In the genomic region with DNA sequence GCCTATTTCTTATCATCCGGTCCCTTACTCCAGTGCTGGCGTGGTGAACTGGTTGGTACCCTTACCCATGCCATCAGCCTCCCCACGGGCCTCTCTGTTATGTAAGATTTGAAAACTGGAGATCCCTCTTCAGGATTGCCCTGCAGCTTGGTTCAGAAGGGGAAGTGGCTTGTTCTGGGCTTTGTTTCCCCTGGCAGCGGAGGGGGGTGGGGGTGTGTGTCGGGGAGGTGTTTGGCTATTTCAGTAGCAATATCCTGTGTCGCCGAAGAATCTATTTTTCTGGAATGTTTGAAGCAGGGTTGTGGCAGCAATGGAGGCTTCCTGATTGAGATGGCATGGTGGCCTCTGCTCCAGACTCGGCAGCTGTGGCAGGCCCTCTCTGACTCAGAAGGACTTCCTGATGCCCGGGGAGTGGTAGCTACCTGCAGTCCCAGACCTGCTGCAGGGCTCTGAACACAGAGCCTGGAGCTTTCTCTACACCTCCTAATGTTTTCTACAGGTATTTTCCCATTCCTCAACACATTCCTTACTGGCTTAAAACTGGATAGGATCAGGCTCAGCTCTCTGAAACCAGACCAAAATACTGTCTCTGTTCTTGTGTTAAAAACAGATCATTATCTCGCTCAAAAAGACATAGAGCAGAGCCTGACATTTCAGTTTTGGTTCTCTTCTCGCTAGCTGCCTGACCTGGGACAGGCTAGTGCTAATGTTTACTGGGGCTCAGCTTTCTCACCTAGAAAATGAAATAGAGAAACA, we compare ENCODE assay signal across 8 mouse cellular contexts.
DNase-seq lines count a peak whose midpoint lies in the region; ATAC-seq lines count a peak whose summit lies in the region.

No protein-coding gene starts in this region.

- H3K4me3 ChIP-seq in forebrain, embryonic 15.5 days = no peak overlapping the region
- no peak overlapping the region for H3K4me3 ChIP-seq in forebrain, embryonic 11.5 days (ENCODE audit: low read depth, low read length)
- H3K4me3 ChIP-seq in embryonic facial prominence, embryonic 12.5 days = no peak overlapping the region

- ATAC-seq in forebrain, embryonic 15.5 days (replicated peaks) = no peak
- no peak for ATAC-seq in forebrain, embryonic 11.5 days (replicated peaks; ENCODE audit: low FRiP score)
- ATAC-seq in embryonic facial prominence, embryonic 12.5 days (ENCODE audit: insufficient number of reproducible peaks, insufficient read depth, low FRiP score, low TSS enrichment) = no peak

- peaks cover 48% of the 10 kb centered on the region for H3K4me1 ChIP-seq in forebrain, embryonic 15.5 days
- H3K4me1 ChIP-seq in forebrain, embryonic 11.5 days (replicated peaks; ENCODE audit: control insufficient read depth, insufficient read depth, low read length) = peaks cover 16% of the 10 kb centered on the region; the same call in 1 of the 2 replicates
- peaks cover 23% of the 10 kb centered on the region for H3K4me1 ChIP-seq in embryonic facial prominence, embryonic 12.5 days

- H3K27ac ChIP-seq in forebrain, embryonic 15.5 days (replicated peaks) = peak overlapping the region; percentile 34
- H3K27ac ChIP-seq in forebrain, embryonic 11.5 days (ENCODE audit: low read depth, low read length) = no peak overlapping the region; the same call in 1 of the 2 replicates
- H3K27ac ChIP-seq in embryonic facial prominence, embryonic 12.5 days = peak overlapping the region; percentile 47; the same call in 1 of the 2 replicates

- no peak for DNase-seq in forebrain, embryonic 11.5 days (ENCODE audit: low spot score)
- DNase-seq in induced T-regulatory cell, adult 2 months (ENCODE audit: low read depth) = peak; percentile 84
- DNase-seq in lung, postnatal 14 days = peak; percentile 61
- peak; percentile 35 to 42 for DNase-seq in spleen, postnatal 14 days (ENCODE audit: low spot score in 2 of 2)
- no peak for DNase-seq in testis, postnatal 14 days (ENCODE audit: low spot score)
- no peak for DNase-seq in right cerebral cortex, postnatal 25 days

- H3K27me3 ChIP-seq in forebrain, embryonic 15.5 days = no peaks in the 10 kb centered on the region
- no peaks in the 10 kb centered on the region for H3K27me3 ChIP-seq in forebrain, embryonic 11.5 days (ENCODE audit: control insufficient read depth, insufficient read depth, low read length)
- no peaks in the 10 kb centered on the region for H3K27me3 ChIP-seq in embryonic facial prominence, embryonic 12.5 days

- WGBS in forebrain, embryonic 15.5 days = 72% methylated on average over 11 of the region's 11 CpGs
- WGBS in forebrain, embryonic 11.5 days = 82% methylated on average over 11 of the region's 11 CpGs
- WGBS in embryonic facial prominence, embryonic 12.5 days = 63% methylated on average over 11 of the region's 11 CpGs

- no peaks in the 10 kb centered on the region for H3K36me3 ChIP-seq in forebrain, embryonic 15.5 days
- H3K36me3 ChIP-seq in forebrain, embryonic 11.5 days (ENCODE audit: control insufficient read depth, insufficient read depth, low read length) = no peaks in the 10 kb centered on the region
- H3K36me3 ChIP-seq in embryonic facial prominence, embryonic 12.5 days = 0 out of 2 replicates have a peak, but pooled peaks cover 3% of the 10 kb centered on the region

- H3K9ac ChIP-seq in forebrain, embryonic 15.5 days (replicated peaks) = no peak overlapping the region
- H3K9ac ChIP-seq in forebrain, embryonic 11.5 days (ENCODE audit: low read length) = no peak overlapping the region
- no peak overlapping the region for H3K9ac ChIP-seq in embryonic facial prominence, embryonic 12.5 days

- H3K9me3 ChIP-seq in forebrain, embryonic 15.5 days = no peaks in the 10 kb centered on the region
- no peaks in the 10 kb centered on the region for H3K9me3 ChIP-seq in forebrain, embryonic 11.5 days (ENCODE audit: control insufficient read depth, low read length)
- no peaks in the 10 kb centered on the region for H3K9me3 ChIP-seq in embryonic facial prominence, embryonic 12.5 days

- H3K4me2 ChIP-seq in forebrain, embryonic 15.5 days (replicated peaks) = no peak overlapping the region
- no peak overlapping the region for H3K4me2 ChIP-seq in forebrain, embryonic 11.5 days (ENCODE audit: low read depth, low read length, severe bottlenecking)
- H3K4me2 ChIP-seq in embryonic facial prominence, embryonic 12.5 days (replicated peaks) = no peak overlapping the region

Comparison
In these comparisons a context has a peak if more than half of its experiments do, and no peak if none do; other contexts are left out.
1. DNase-seq: peak in induced T-regulatory cell, adult 2 months (single experiment), lung, postnatal 14 days (single experiment) and spleen, postnatal 14 days (2 of 2); none in forebrain, embryonic 11.5 days (single experiment), testis, postnatal 14 days (single experiment) and right cerebral cortex, postnatal 25 days (single experiment).